Mouse (Mus musculus): Measurements from ENCODE around the gene Piwil4. TPM values are rescaled to one million over a fixed set of nuclear protein-coding genes. Genes with fewer than 3 reads are reported as not detected.

The Piwil4 gene
- polyA plus RNA-seq, 1 experiment, result not detected

DNA sequence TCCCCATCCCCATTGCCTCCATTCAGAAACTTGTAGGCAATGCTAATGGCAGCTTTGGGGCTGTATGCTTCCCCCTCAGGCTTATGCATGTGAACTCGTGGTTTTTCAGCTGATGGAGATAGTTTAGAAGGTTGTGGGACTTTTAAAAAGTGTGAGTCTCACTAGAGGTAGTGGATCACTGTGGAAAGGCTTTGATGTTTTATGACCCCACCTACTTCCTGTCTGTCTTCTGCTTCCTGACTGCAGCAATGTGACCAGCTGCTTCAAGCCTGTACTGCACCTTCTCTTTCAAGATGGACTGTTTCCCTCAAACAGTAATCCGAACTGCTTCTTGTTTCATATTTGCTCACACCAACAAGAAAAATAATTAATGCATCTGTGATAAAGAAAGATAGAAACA is 82.6 kb downstream of the Piwil4 start:
- TF ChIP-seq POLR2A (IDR thresholded peaks at IDR 0.05; ENCODE audit: extremely low read depth, insufficient read depth, low read length), result no peak
- no peak for TF ChIP-seq CTCF (IDR thresholded peaks at IDR 0.05; ENCODE audit: extremely low read depth, insufficient read depth, low read length)
- no peak overlapping the region for H3K4me3 ChIP-seq (ENCODE audit: insufficient read depth, low read length)
- H3K27ac ChIP-seq (ENCODE audit: insufficient read depth, low read length), result no peak overlapping the region
- no peaks in the 10 kb centered on the region for H3K4me1 ChIP-seq (ENCODE audit: control insufficient read depth, insufficient read depth, low read length)

DNA sequence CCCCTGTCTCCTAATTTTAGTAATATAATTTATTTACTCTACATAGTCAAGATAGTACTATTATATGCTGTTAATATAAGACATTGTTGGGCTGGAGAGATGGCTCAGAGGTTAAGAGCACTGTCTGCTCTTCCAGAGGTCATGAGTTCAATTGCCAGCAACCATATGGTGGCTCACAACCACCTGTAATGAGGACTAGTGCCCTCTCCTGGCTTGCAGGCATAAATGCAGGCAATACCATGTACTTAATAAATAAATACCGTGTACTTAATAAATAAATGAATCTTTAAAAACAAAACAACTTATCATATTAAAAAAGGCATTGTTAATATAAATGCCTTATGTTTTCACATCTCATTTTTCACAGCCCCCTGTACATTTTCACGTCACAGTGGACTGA is 86.5 kb downstream of the Piwil4 start:
- TF ChIP-seq POLR2A (IDR thresholded peaks at IDR 0.05; ENCODE audit: extremely low read depth, insufficient read depth, low read length) (no peak), CTCF (IDR thresholded peaks at IDR 0.05; ENCODE audit: extremely low read depth, insufficient read depth, low read length) (no peak)
- H3K4me3 ChIP-seq (ENCODE audit: insufficient read depth, low read length), result no peak overlapping the region
- no peaks in the 10 kb centered on the region for H3K4me1 ChIP-seq (ENCODE audit: control insufficient read depth, insufficient read depth, low read length)
- no peak overlapping the region for H3K27ac ChIP-seq (ENCODE audit: insufficient read depth, low read length)

DNA sequence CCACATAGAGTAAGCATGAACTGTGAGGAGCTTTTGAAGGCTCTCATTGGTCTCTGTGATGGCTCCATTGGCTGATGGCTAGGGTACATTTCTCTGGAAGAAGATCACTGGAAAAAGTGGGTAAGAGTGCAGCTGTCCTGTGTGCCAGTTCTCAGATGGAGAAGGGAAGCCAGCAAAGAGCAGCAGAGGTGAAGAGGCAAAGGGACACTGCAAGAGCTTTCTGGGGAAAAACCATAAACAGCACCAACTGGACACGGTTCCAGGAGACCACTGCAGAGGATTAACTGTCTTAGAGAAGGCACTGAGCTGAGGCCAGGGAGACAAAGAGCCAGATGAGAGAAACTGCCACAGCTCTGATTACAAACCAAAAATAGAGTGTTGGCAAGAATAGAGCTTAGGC is 87.8 kb downstream of the Piwil4 start:
- TF ChIP-seq POLR2A (IDR thresholded peaks at IDR 0.05; ENCODE audit: extremely low read depth, insufficient read depth, low read length), result no peak
- TF ChIP-seq CTCF (IDR thresholded peaks at IDR 0.05; ENCODE audit: extremely low read depth, insufficient read depth, low read length), result no peak

DNA sequence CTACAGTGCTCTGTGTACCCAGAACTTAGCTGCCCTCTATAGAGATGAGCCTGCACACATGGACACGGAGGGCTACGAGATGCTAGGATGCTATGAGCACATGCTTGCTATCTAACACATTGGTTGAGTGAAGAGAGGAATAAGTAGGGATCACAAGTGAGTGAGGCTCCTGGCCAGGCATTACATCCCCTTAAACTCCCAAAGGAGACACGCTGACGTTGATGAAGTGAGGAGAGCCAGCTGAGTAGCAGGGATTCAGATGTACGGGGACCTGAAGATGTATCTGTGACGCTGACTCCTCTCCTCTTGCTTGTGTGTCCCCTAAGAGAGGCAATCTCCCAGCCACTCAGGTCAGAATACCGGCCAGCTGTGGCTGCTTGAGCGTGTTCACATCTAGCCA is 92.7 kb downstream of the Piwil4 start:
- Histone ChIP-seq H3K4me1 (ENCODE audit: control insufficient read depth, insufficient read depth, low read length) (no peaks in the 10 kb centered on the region), H3K4me3 (ENCODE audit: insufficient read depth, low read length) (no peak overlapping the region), H3K27ac (ENCODE audit: insufficient read depth, low read length) (no peak overlapping the region)
- TF ChIP-seq CTCF (IDR thresholded peaks at IDR 0.05; ENCODE audit: extremely low read depth, insufficient read depth, low read length) (no peak), POLR2A (IDR thresholded peaks at IDR 0.05; ENCODE audit: extremely low read depth, insufficient read depth, low read length) (no peak)

More for the DNA sequence above, 87.8 kb downstream of the Piwil4 start:
- H3K27ac ChIP-seq (ENCODE audit: insufficient read depth, low read length), result no peak overlapping the region
- no peaks in the 10 kb centered on the region for H3K4me1 ChIP-seq (ENCODE audit: control insufficient read depth, insufficient read depth, low read length)
- H3K4me3 ChIP-seq (ENCODE audit: insufficient read depth, low read length), result no peak overlapping the region

DNA sequence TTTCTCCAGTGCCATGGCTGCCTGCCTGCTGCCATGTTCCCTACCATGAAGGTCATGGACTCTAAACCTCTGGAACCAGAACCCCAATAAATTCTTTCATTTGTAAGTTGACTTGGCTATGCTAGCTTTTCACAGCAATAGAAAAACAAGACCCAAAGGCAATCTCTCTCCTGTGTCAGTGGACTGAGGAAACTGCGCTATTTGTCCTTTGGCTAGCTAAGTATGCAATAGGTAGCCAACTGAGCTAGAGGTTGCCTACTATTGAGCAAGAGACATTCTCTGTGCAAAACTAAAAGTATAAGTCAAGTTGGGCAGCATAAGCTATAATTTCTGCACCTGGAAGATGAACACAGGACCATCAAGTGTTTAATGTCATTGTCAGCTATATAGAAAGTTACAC is 93.9 kb downstream of the Piwil4 start:
- H3K4me3 ChIP-seq (ENCODE audit: insufficient read depth, low read length), result no peak overlapping the region
- TF ChIP-seq CTCF (IDR thresholded peaks at IDR 0.05; ENCODE audit: extremely low read depth, insufficient read depth, low read length), result no peak
- TF ChIP-seq POLR2A (IDR thresholded peaks at IDR 0.05; ENCODE audit: extremely low read depth, insufficient read depth, low read length), result no peak

More for the DNA sequence above, 93.9 kb downstream of the Piwil4 start:
- Histone ChIP-seq H3K4me1 (ENCODE audit: control insufficient read depth, insufficient read depth, low read length) (no peaks in the 10 kb centered on the region), H3K27ac (ENCODE audit: insufficient read depth, low read length) (no peak overlapping the region)

Other genes starting within 250 kb of the Piwil4 start
- 0.96 and 1.0 TPM in 2 replicates for gene Kdm4d, start 240.3 kb downstream of the Piwil4 start, polyA plus RNA-seq (2012; rRNA removed)
- gene Cwc15, start 240.1 kb downstream of the Piwil4 start, polyA plus RNA-seq (2012; rRNA removed), result 100 and 101 TPM in 2 replicates
- gene Amotl1, start 95.7 kb downstream of the Piwil4 start, polyA plus RNA-seq (2012; rRNA removed), result 8.0 TPM in 2 replicates
- gene Fut4, start 11.7 kb upstream of the Piwil4 start, polyA plus RNA-seq (2012; rRNA removed), result 0.11 and 0.15 TPM in 2 replicates
- gene 1700012B09Rik, start 30.3 kb upstream of the Piwil4 start, polyA plus RNA-seq (2012; rRNA removed), result 0.69 TPM in 1 of 2 replicates, not detected in the other
- gene Mre11a, start 43.9 kb upstream of the Piwil4 start, polyA plus RNA-seq (2012; rRNA removed), result 6.3 and 6.5 TPM in 2 replicates
- 12.1 and 12.4 TPM in 2 replicates for gene Ankrd49, start 44.1 kb upstream of the Piwil4 start, polyA plus RNA-seq (2012; rRNA removed)
- gene Gpr83, start 119.5 kb upstream of the Piwil4 start, polyA plus RNA-seq (2012; rRNA removed), result 21.5 and 24.2 TPM in 2 replicates
- not detected in 2 replicates for gene Izumo1r, start 163.2 kb upstream of the Piwil4 start, polyA plus RNA-seq (2012; rRNA removed)

Measured in cortical plate, adult 2 months (tissue).